Mouse (Mus musculus) testis, adult 2 months (tissue): Measurements from ENCODE around the gene Kcnc4. TPM values are rescaled to one million over a fixed set of nuclear protein-coding genes. Genes with fewer than 3 reads are reported as not detected.

Experiments used
- H3K27ac ChIP-seq: fragments of 200-500 bp; 2 replicates; pipeline ENCODE4 v1.5.1; 2012; ENCODE audit warnings: low read depth, low read length; ENCODE audit not compliant: control insufficient read depth, insufficient read depth
- H3K27me3 ChIP-seq: fragments of 200-500 bp; 2 replicates; pipeline ENCODE4 v1.6.1; 2012; ENCODE audit warnings: mild to moderate bottlenecking, low read length, moderate library complexity; ENCODE audit not compliant: control insufficient read depth, insufficient read depth
- H3K36me3 ChIP-seq: fragments of 200-500 bp; 2 replicates; pipeline ENCODE4 v1.6.1; 2012; ENCODE audit warnings: mild to moderate bottlenecking, low read length; ENCODE audit not compliant: control insufficient read depth, insufficient read depth
- H3K4me1 ChIP-seq: fragments of 200-500 bp; 2 replicates; pipeline ENCODE4 v1.6.1; 2012; ENCODE audit warnings: low read length; ENCODE audit not compliant: control insufficient read depth, insufficient read depth
- H3K4me3 ChIP-seq: fragments of 200-500 bp; 2 replicates; pipeline ENCODE4 v1.5.1; 2012; ENCODE audit warnings: low read depth, mild to moderate bottlenecking, low read length, moderate library complexity, mixed read lengths; ENCODE audit not compliant: control insufficient read depth
- CTCF ChIP-seq: fragments of 200-500 bp; IDR thresholded peaks from 2 replicates; pipeline ENCODE4 v1.5.1; 2012; ENCODE audit warnings: low read depth, mild to moderate bottlenecking, inconsistent platforms, low read length, moderate library complexity; ENCODE audit not compliant: control insufficient read depth, insufficient read depth, insufficient replicate concordance
- POLR2A ChIP-seq: fragments of 200-500 bp; IDR thresholded peaks from 2 replicates; pipeline ENCODE4 v1.6.1; 2012; ENCODE audit warnings: low read depth, mild to moderate bottlenecking, inconsistent platforms, low read length, moderate library complexity; ENCODE audit not compliant: control insufficient read depth
- polyA plus RNA-seq: library from polyadenylated mRNA; depleted of rRNA; stranded (reverse); fragments of >200 nt; gene quantifications from 2 replicates; pipeline ENCODE4 v1.2.3, GENCODE M21; 2012; rRNA removed

The Kcnc4 gene
- 0.07 and 1.8 TPM in 2 replicates for polyA plus RNA-seq

DNA sequence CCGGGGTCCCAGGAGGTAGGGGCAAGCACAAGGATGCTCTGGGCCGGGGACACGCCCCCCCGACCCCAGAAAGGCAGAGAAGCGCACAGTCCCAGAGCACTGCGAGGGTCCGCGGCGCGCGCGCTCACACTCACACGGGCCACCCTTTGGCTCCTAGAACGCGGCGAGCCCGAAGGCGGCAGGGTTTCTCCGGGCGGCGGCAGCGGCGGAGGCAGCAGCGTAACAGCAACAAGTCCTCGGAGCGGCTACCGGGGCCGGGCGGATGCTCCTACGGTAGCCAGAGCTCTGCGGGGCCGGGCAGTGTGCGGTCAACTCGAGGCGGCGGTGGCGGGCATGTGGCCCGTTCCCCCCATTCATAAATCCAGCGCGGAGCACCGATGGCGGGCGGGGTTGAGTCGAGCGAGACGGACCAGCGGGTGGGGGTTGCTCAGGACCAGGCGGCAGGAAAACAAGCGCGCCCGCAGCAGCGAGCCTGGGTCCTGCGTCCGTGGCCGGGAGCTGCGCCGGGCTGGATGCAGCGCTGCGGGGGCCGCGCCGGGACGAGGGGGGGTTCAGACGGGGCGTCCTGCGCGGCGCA lies at the start of gene Kcnc4:
TSS of gene Kcnc4 (minus strand) at position 357 of the 577 bp plus-strand sequence.
- peaks cover 11% of the 10 kb centered on the region for H3K4me1 ChIP-seq
- no peaks in the 10 kb centered on the region; the same call in 1 of the 2 replicates for H3K27me3 ChIP-seq
- TF ChIP-seq CTCF: no peak
- no peak for TF ChIP-seq POLR2A
- H3K36me3 ChIP-seq: no peaks in the 10 kb centered on the region
- H3K4me3 ChIP-seq: peak within 1 kb of the TSS; percentile 19
- H3K27ac ChIP-seq: no peak within 1 kb of the TSS

DNA sequence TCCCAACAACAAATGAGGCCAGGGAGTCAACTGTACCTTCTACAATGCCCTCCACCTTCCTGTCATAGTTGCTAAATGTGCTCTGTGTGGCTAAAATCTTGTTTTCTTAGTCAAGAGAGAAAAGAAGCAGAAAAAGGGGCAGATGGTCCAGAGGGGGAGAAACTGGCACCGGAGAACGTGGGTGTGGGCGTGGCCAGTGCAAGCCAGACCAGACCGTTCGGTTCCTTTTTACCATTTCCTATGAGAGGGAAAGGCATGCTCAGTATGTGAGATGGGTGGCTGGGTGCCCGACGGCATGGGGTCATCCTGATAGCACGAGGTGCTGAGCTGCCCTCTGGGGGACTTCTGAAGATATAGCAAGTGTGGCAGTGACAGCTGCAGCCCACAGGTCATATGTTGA lies 49.3 kb upstream of the Kcnc4 start:
- Histone ChIP-seq H3K27ac (no peak overlapping the region), H3K4me1 (no peaks in the 10 kb centered on the region), H3K27me3 (no peaks in the 10 kb centered on the region), H3K4me3 (no peak overlapping the region), H3K36me3 (no peaks in the 10 kb centered on the region)
- TF ChIP-seq CTCF: no peak
- no peak for TF ChIP-seq POLR2A

DNA sequence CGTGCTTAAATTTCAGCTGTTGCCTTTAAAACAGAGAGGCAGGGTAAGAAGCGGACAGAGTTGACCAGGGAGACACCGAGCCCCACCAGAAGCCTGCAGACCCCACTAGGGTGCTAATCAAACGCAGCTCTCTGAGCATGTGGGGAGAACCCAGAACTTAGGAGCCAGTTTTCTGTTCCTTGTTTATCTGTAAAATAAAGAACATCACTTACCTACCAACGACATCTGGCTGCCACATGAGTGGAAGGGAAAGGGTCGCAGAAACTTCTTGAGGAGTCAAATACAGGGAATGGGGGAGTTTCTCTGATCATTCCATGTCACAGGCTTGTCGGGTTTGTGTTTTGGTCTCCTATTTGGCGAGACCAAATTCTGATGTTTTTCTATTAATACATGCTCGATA lies 48.6 kb upstream of the Kcnc4 start:
- Histone ChIP-seq H3K27me3 (no peaks in the 10 kb centered on the region), H3K36me3 (no peaks in the 10 kb centered on the region), H3K4me3 (no peak overlapping the region), H3K27ac (no peak overlapping the region), H3K4me1 (no peaks in the 10 kb centered on the region)
- TF ChIP-seq POLR2A (no peak), CTCF (no peak)

DNA sequence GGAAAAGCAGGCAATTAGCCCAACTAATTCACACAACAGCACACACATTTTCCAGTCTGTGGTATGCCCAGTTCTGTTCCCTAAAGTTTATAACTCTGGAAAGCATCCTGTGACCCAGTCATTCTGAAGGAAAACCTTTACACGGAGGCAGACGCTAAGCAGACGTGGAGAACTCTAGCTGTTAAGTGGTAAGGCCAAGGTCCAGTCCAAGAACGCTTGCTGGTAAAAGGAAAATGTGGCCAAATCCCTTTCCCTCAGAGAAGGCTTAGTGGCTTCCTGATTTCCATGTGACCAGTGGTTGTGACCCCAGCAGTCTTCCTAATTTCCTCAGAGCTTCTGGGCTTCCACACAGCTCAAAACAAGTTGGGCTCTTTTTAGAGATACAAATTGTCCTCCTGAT lies 47.2 kb upstream of the Kcnc4 start:
- H3K27ac ChIP-seq: no peak overlapping the region
- no peaks in the 10 kb centered on the region for H3K36me3 ChIP-seq

DNA sequence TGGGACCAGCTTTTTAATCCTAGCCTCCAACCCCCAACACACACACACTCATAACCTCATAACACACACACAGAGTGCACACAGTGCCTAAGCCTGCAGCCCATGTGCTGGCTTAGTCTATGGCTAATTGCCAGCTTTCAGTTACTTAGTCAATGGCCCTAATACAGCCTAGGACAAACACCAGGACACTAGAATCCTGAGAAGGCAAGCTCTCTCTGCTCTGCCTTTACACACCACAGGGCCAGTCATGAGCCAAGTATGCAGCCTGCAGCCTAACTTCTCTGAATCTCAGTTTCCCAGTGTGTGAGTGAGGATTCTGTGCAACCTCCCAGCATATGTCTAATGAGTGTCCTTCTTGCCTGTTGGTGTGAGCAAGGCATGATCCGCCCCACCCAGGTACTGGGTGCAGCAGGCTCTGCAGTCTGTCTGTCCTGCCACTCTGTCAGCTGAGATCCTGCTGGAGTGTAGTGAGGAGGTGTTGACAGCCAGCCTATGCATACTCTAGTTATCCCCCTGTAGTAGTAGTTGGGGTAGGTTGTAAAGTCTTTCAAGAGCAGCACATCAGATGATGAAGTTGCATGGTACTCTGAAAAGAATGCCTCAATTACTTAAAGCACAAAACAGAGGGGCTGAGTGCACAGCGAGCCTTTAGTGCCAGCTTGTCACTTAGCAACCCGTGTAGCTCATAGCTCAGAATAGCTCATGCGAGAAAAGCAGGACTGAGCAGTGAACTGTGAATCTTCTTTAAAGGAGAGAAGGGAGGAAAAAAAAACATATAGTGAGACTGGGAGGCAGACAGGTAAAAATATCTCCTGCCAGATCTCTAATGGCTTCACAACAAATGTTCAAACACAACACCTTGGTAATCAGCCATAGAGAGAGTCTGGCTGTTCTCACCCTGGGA lies 46.4 kb upstream of the Kcnc4 start:
- no peaks in the 10 kb centered on the region for H3K27me3 ChIP-seq
- no peaks in the 10 kb centered on the region for H3K4me1 ChIP-seq
- H3K36me3 ChIP-seq: no peaks in the 10 kb centered on the region
- no peak overlapping the region for H3K27ac ChIP-seq
- no peak overlapping the region for H3K4me3 ChIP-seq
- TF ChIP-seq POLR2A (no peak), CTCF (no peak)

More for the DNA sequence above, 47.2 kb upstream of the Kcnc4 start:
- TF ChIP-seq CTCF (no peak), POLR2A (no peak)
- no peaks in the 10 kb centered on the region for H3K27me3 ChIP-seq
- H3K4me1 ChIP-seq: no peaks in the 10 kb centered on the region
- no peak overlapping the region for H3K4me3 ChIP-seq

DNA sequence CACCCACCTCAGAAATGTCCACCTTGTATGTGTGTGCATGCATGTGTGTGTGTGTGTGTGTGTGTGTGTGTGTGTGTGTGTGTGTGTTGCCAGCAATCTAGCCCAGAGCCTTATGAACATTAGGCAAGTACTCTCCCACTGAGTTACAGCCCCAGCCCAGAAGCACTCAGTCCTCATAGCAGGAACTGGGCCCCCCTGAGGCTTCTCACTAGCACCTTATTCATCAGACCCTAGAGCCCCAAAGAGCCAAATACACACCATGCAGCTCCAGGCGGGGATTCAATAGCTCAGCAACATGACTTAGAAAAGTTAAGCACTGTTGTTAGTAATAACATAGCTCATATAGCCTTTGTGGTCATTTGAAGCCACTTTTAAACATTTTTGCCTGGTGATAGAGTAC lies 45.2 kb upstream of the Kcnc4 start:
- no peak overlapping the region for H3K27ac ChIP-seq
- no peak for TF ChIP-seq CTCF
- TF ChIP-seq POLR2A: no peak
- H3K4me3 ChIP-seq: no peak overlapping the region
- H3K36me3 ChIP-seq: no peaks in the 10 kb centered on the region
- no peaks in the 10 kb centered on the region for H3K27me3 ChIP-seq
- no peaks in the 10 kb centered on the region for H3K4me1 ChIP-seq

DNA sequence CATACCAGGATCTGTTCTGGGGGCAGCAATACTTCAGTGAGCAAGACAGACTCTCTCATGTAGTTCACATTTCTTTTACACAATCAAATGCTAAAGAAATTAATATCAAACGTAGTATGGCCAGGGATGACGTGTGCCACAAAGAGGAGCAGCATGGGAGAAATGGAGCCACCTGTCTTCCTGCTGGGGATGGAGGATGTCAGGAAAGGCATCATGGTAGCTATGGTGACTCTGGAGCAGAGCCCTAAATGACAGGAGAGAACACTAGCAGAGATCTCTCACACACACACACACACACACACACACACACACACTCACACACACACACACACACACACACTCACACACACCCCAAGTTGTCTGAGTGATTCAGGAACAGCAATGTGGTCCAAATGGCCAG lies 44.4 kb upstream of the Kcnc4 start:
- H3K27ac ChIP-seq: no peak overlapping the region
- no peaks in the 10 kb centered on the region for H3K36me3 ChIP-seq
- H3K4me1 ChIP-seq: no peaks in the 10 kb centered on the region
- H3K27me3 ChIP-seq: no peaks in the 10 kb centered on the region
- no peak overlapping the region for H3K4me3 ChIP-seq
- no peak for TF ChIP-seq CTCF
- TF ChIP-seq POLR2A: no peak

DNA sequence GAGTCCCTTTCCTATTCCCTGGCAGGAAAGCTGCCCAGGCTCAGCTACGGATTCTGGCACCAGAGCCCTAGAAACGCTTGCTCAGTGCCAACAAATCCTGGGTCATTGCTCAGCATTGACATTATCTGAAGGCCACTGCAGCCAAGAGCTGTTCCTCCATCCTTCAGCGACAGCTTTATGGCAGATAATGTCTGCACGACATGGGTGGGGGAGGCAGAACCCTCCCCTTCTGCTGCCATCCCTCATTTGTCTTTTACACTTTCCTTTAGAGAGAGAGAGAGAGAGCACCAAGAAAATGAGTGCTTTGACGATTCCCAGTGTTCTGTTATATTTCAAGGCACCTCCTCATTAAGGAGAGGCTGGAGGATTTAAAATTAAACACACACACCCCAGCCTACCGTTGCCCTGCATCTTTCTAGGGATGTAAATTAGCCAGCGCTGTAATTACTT lies 42.4 kb upstream of the Kcnc4 start:
- H3K36me3 ChIP-seq: no peaks in the 10 kb centered on the region

More for the DNA sequence above, 42.4 kb upstream of the Kcnc4 start:
- Histone ChIP-seq H3K4me3 (no peak overlapping the region), H3K27ac (no peak overlapping the region), H3K4me1 (no peaks in the 10 kb centered on the region), H3K27me3 (no peaks in the 10 kb centered on the region)
- TF ChIP-seq POLR2A (no peak), CTCF (no peak)
